Mouse (Mus musculus) gastrocnemius, postnatal 36 days (tissue): ENCODE results near the gene Tmem50b. TPM values are rescaled to one million over a fixed set of nuclear protein-coding genes. Genes with fewer than 3 reads are reported as not detected.
"Not testable (repeated sequence)": the region's sequence is repeated elsewhere in the genome, so short reads cannot be mapped to it uniquely, and the experiment has no call there.

Experiments used
- DNase-seq, 2 experiments: peaks; one replicate each; pipeline ENCODE4 v3.0.0; 2022
- intact Hi-C: fragments of 180-260 bp; cut with DNase I; formaldehyde crosslinking; loops from one replicate; pipeline ENCODE4 v1.15.1; 2025
- long read RNA-seq, 2 experiments: library from polyadenylated mRNA; stranded (forward); transcript quantifications; one replicate each; pipeline ENCODE4 v2.0.0; 2021
- total RNA-seq, 2 experiments: library from RNA; stranded (reverse); gene quantifications; 2 replicates each; pipeline ENCODE4 v1.2.3; 2021

Gene Tmem50b
- total RNA-seq, result 10 to 100 TPM; 13.7 to 16.4 TPM
- long read RNA-seq, experiment 1, transcript Tmem50b-201 (7 exons, 2,347 nt), result major isoform, 12 of 15 reads
- long read RNA-seq, experiment 1, partial matches to known transcripts, result 0 of 15 reads
- long read RNA-seq, experiment 1, other reads (novel, unspliced or antisense), result 3 of 15 reads
- long read RNA-seq, experiment 2, transcript Tmem50b-201 (7 exons, 2,347 nt), result major isoform, 19 of 24 reads
- long read RNA-seq, experiment 2, partial matches to known transcripts, result 1 of 24 reads
- long read RNA-seq, experiment 2, other reads (novel, unspliced or antisense), result 4 of 24 reads

DNA sequence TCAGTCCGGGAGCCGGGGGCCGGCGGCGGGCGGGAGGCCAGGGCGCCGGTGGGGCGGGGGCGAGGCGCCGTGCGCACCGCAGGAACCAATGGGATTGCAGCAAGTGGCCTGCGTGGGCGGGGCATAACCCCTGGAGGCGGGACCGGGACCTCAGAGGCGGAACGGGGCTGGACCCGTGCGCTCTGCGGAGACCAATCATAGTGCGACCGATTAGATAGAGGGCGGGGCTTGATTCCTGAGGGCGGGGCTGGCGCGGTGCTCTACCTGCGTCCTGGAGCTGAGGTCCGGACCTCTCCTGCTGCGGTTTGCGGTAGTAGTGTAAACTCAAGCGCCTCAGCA is at the start of gene Tmem50b:
TSS of gene Tmem50b (minus strand) at position 129 of the 339 bp plus-strand sequence.
- intact Hi-C loops, result loop anchor here (5.0 kb wide), 1 partner anchor 50 kb away; the partner anchor contains the start of genes Gart and Son
- peak; percentile 98 to 99 for DNase-seq

GRCm38 (mm10) chr16:91646681-91647419 is 49.2 kb upstream of the Tmem50b start, which contains the start of gene Gart:
TSS of gene Gart (minus strand) at chr16:91646952.
- intact Hi-C loops, result loop anchor here (5.0 kb wide), 2 partner anchors 40 to 50 kb away; partner anchors contain the start of genes Donson and Tmem50b
- peak; percentile 90 to 94 for DNase-seq

DNA sequence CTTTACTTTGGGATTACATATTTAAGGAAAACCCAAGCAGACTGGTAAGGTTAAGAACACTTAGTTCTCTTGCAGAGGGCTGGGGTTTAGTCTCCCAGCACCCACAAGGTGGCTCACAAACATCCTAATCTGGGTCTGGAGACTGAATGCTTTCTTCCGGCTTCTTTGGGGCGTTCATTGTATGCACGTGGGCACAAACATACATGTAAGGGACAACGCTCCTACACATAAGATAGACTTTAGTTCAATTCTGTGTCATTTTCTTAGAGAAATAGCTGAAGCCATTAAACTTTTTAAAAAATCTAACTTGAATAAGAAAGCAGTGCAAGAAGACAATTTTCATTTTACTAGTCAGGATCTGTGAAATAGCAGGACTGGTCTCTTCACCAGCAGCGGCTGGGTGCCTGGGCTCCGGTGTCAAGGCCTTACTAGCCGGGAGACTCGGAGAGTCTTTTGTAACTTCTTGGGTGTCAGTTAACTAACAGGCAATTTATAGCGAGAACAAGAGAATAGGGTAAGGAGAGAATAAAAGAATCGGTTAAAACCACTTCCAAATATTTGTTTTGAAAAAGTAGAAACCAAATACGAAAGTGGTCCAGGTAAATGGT is 48.5 kb upstream of the Tmem50b start:
- DNase-seq, result no peak
- intact Hi-C loops, result loop anchor here (5.0 kb wide), 2 partner anchors 41 to 49 kb away; partner anchors contain the start of genes Donson and Tmem50b

GRCm38 (mm10) chr16:91645420-91645819 is 47.8 kb upstream of the Tmem50b start:
- not testable (repeated sequence) for DNase-seq
- intact Hi-C loops, result loop anchor here (5.0 kb wide), 2 partner anchors 42 to 48 kb away; partner anchors contain the start of genes Donson and Tmem50b

DNA sequence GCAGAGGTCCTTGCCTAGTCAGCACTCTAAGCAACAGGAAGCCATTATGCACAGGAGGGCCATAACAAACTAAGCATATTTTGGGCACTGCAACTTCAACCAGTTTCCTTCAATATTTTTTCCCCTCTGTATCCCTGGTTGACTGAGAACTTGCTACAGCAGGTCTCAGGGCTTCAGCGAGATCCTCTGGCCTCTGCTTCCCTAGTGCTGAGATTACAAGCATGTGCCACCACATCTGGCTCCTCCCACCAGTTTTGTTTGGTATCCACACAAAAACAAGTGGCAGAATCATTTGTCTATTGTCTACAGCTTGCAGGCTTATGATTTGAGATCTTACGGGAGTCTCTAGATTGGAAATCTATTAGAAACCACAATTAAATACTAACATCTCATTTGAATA is 47.3 kb upstream of the Tmem50b start:
- no peak for DNase-seq
- intact Hi-C loops, result loop anchor here (5.0 kb wide), 2 partner anchors 42 to 48 kb away; partner anchors contain the start of genes Donson and Tmem50b

- DNase-seq, result no peak
- intact Hi-C loops, result no loop called here
Measured at GRCm38 (mm10) chr16:91640171-91640570, 42.6 kb upstream of the Tmem50b start.

DNA sequence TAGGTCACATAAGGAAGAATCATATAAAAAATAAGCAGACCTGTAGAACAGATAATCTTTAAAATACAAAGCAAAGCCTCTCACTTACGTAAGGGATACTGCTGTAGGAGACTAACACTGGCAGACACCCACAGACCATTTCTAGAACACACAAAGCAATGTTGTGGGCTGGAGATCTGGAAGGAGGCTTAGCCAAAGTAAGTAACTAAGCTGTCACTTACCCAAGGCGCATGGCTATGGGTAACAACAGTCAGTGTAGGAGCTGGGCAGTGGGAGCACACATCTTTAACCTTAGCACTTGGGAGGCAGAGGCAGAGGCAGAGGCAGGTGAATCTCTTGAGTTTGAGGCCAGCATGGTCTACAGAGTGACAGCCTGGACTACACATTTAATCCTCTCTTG is 42.0 kb upstream of the Tmem50b start:
- intact Hi-C loops, result no loop called here
- no peak for DNase-seq

GRCm38 (mm10) chr16:91639161-91639560 is 41.6 kb upstream of the Tmem50b start:
- DNase-seq, result no peak
- intact Hi-C loops, result no loop called here

DNA sequence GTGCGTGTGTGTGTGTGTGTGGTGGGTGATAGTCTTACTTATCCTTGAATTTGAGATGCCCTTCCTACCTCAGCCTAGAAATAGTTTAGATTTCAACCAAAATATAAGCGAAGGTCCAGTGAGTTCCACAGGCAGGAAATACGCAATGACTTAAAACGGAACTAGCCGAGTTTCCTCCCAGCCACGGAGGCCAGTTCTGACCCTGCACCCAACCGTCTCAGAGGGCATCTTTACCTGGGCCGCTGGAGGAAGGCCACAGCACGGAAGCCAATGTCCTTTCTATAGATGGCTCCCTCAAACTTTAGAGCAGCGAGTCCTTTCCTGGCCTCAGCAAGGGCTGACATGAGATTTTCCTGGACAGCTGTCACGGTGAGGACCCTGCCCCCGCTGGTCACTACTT is 36.0 kb upstream of the Tmem50b start:
- intact Hi-C loops, result no loop called here
- DNase-seq, result no peak

GRCm38 (mm10) chr16:91632940-91633339 is 35.3 kb upstream of the Tmem50b start:
- DNase-seq, result no peak
- intact Hi-C loops, result no loop called here

DNA sequence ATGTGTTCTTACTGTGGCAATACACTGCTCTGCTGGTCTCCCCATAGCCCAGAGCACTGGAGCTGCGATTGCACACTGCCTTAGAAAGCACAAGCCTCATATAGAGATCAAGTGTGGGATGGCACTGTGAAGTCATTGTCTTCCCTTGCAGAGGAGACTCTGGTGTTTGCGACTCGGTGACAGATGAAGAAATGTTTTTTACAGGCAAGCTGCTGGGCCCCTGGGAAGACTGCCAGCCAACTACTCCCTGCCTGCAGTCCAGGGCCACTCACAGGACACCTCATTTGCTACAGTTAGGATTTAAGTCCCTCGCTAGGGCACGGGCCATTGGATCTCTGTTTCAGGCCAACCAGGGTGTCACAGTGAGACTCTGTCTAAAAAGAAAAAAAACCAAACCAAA is 34.8 kb upstream of the Tmem50b start:
- intact Hi-C loops, result no loop called here
- no peak for DNase-seq

DNA sequence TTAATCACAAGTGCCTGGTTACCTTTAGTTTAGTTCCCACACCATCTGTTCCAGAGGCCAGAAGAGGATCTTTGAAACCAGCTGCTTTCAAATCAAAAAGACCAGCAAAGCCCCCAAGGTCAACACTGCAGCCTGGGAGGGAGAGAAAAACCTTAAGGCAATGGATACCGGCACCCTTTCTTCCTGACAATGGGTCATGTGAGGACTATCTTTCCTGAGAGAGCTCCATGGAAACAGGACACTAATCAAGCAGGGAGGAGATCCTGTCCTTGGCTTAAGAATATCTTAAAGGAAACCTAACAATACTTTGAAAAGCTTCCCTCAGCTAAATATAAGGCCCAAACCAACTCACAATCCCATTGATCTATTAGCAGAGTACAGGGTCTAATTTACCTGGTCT is 33.0 kb upstream of the Tmem50b start:
- intact Hi-C loops, result no loop called here
- no peak for DNase-seq

GRCm38 (mm10) chr16:91629749-91630148 is 32.1 kb upstream of the Tmem50b start:
- intact Hi-C loops, result no loop called here
- no peak for DNase-seq

DNA sequence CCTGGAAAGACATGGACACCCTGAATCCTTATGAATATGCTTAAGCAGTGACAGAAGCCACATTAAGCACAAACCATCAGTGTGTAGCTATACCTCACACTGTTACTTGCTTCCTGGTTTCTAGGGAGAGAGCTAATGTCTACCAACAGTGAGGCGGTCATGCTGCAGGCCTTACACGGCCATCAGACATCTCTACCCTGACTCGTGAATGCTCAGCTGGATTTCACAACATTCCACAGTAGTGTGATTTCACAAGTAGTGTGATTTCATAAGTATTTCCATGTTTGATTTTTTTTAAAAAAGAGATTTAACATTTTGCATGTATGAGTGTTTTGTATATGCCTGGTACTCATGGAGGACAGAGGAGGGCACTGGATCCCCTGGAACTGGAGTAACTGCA is 31.1 kb upstream of the Tmem50b start:
- intact Hi-C loops, result no loop called here

GRCm38 (mm10) chr16:91627831-91628230 is 30.2 kb upstream of the Tmem50b start:
- DNase-seq, result no peak
- intact Hi-C loops, result no loop called here

More for the DNA sequence above, 31.1 kb upstream of the Tmem50b start:
- no peak for DNase-seq

DNA sequence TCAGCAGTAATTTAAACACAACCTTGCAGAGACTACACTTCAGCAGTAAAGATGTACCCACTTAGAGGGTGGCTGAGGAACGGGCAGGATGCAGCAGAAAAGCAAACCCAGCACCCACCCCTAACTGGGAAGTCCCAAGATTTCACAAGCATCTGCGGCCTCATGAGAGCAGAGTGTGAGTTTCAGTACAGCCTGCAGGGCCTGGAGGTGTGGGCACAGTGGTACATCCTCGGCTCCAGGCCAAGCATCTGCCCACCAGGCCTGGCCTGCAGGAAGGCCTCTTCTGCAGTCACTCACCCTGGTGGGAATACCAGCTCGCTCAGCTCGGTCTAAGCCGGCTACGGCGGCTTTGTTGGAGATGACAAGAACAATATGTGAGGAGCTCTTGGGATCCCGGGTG is 25.5 kb upstream of the Tmem50b start:
- no peak for DNase-seq
- intact Hi-C loops, result no loop called here

GRCm38 (mm10) chr16:91620991-91621390 is 23.4 kb upstream of the Tmem50b start:
- DNase-seq, result no peak
- intact Hi-C loops, result no loop called here

GRCm38 (mm10) chr16:91620185-91620584 is 22.6 kb upstream of the Tmem50b start:
- intact Hi-C loops, result no loop called here
- no peak for DNase-seq

DNA sequence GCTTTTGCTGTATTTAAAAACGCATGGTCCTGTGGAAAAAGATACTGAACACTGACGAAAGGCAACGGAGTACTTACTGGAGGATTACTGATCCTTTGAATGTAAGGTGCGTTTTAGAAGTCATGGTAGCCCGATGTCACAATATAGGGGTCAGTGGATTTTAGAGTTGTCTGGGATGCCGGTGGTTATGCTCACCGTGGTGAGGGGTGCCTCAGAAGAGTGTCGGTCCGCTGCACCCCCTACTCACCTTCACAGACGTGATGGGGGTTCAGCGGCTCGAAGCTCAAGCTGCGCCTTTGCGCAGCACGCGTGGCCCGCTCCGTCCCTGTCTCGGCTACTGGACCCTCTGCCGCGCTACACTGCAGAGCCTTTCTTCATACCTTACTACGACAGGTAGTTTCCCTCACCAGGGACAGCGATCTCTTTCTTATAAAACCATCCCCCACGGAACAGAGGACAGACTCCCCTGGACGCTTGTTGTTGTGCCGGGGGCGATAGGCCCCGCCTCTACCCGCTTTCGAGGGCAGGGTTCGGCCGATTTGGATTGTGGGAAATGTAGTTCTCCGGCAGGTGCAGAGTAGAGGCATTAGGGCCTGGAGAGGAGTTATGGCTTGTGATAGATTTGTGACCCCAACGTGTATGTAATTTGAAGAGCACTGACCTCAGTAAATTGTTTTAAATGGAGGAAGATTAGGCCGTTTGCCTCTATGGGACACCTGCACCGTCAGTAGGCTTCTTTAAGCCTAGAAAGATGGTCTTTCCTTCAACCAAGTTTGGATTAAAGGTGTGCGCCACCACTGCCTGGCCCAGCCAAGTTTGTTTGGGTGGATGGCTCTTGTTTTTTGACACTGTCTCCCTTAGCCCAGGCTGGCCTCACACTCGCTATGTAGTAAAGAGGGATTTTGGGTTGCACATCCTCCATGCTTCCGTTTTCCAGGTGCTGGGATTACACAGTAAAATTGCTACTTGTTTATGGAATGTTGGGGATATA is 21.2 kb upstream of the Tmem50b start, which contains the start of gene Dnajc28:
TSS of gene Dnajc28 (minus strand) at position 516 of the 991 bp plus-strand sequence.
- DNase-seq, result peak; percentile 65 to 70
- intact Hi-C loops, result no loop called here

GRCm38 (mm10) chr16:91614552-91614951 is 17.0 kb upstream of the Tmem50b start:
- no peak for DNase-seq
- intact Hi-C loops, result no loop called here
